9 mouse cellular contexts compared by ENCODE assay signal in the genomic region with DNA sequence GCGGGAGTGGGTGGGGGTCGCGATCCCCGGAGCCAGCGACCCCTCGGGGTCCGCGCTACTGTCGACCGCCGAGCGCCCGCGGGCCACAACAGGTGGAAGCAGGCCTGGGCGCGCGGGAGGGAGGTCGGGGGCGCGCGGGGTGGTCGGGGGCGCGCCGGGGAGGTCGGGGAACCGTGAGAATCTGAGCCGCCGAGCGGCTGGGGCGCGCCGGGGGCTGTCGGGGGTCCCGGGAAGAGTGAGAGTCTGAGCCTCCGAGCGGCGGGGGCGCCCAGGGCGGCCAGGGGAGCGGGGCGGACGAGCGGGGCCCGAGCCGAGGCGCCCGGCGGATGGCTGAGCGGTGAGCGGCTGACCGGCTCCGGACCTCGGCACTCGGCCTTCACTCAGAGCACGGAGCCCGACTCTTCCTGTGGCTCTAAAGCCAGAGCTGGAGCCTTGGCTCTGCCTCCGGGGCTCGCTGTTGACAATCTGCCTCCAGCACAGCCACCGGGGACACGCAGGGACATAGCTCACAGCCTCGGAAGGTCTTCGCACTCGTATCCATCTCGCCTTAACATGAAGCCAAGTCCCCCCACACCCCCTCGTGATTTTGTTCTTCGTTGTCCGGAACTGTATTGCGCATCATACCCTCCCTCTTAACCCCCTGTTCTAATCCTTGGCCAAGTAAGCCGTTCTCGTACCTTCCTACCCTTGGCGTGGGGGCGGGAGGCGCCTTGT. TPM values are rescaled to one million over a fixed set of nuclear protein-coding genes. Genes with fewer than 3 reads are reported as not detected.
A peak's percentile ranks its signal among the peaks of the same experiment; 100 is the strongest.
DNase-seq lines count a peak whose midpoint lies in the region; ATAC-seq and TF ChIP-seq lines count a peak whose summit lies in the region.
"Had no signal": no experiment of that assay in that cellular context is flagged by ENCODE, and none has a peak within 500 bp of the region (broad histone marks: within the 10 kb centered on the region; RNA-seq: fewer than 3 reads in every experiment).

No protein-coding gene starts in this region.

- DNase-seq in lung, adult 2 months = peak; percentile 63
- DNase-seq in lung, postnatal 25 days (ENCODE audit: low spot score) = no peak
- DNase-seq in embryonic facial prominence, embryonic 11.5 days (ENCODE audit: low spot score) = peak; percentile 46
- DNase-seq in heart, adult 18-20 months = peak; percentile 57 to 73
- peak; percentile 44 for DNase-seq in kidney, adult 11 months
- DNase-seq in midbrain, embryonic 14.5 days = peak; percentile 72
- DNase-seq in spleen, adult 2 months (ENCODE audit: low read depth in 1 of 2, low spot score in 2 of 2) = no peak

- TF ChIP-seq CTCF in lung, adult 2 months (IDR thresholded peaks at IDR 0.05; ENCODE audit: insufficient read depth, low read length) = no peak
- TF ChIP-seq CTCF in spleen, adult 2 months (IDR thresholded peaks at IDR 0.05; ENCODE audit: extremely low read depth, insufficient read depth, insufficient read length, insufficient replicate concordance) = 0 out of 2 replicates have a peak, but pooled peaks have one; percentile 2

- TF ChIP-seq POLR2A in lung, adult 2 months (IDR thresholded peaks at IDR 0.05; ENCODE audit: borderline replicate concordance, extremely low read depth, low read depth, low read length) = no peak
- TF ChIP-seq POLR2A in spleen, adult 2 months (IDR thresholded peaks at IDR 0.05; ENCODE audit: low read depth, low read length) = no peak

- no peaks in the 10 kb centered on the region for H3K36me3 ChIP-seq in embryonic facial prominence, embryonic 11.5 days (replicated peaks; ENCODE audit: control insufficient read depth, insufficient read depth, low read depth, low read length)
- no peaks in the 10 kb centered on the region for H3K36me3 ChIP-seq in limb, embryonic 13.5 days
- no peaks in the 10 kb centered on the region for H3K36me3 ChIP-seq in midbrain, embryonic 14.5 days (ENCODE audit: control insufficient read depth, insufficient read depth, low read length)
- H3K36me3 ChIP-seq in spleen, adult 2 months (ENCODE audit: control insufficient read depth, insufficient read depth, low read length) = no peaks in the 10 kb centered on the region

- peak overlapping the region; percentile 32; the same call in 1 of the 2 replicates for H3K27ac ChIP-seq in embryonic facial prominence, embryonic 11.5 days (replicated peaks; ENCODE audit: low read depth, low read length)
- no peak overlapping the region for H3K27ac ChIP-seq in limb, embryonic 13.5 days
- H3K27ac ChIP-seq in midbrain, embryonic 14.5 days (replicated peaks; ENCODE audit: low read depth, low read length) = no peak overlapping the region
- H3K27ac ChIP-seq in spleen, adult 2 months (ENCODE audit: insufficient read depth, low read length) = no peak overlapping the region

- under 1% methylated on average over 59 of the region's 74 CpGs for WGBS in lung, adult 2 months
- WGBS in embryonic facial prominence, embryonic 11.5 days = under 1% methylated on average over 56 of the region's 74 CpGs
- under 1% methylated on average over 59 of the region's 74 CpGs for WGBS in limb, embryonic 13.5 days
- 1% methylated on average over 65 of the region's 74 CpGs for WGBS in midbrain, embryonic 14.5 days
- WGBS in spleen, adult 2 months = under 1% methylated on average over 59 of the region's 74 CpGs

- ATAC-seq in embryonic facial prominence, embryonic 11.5 days (replicated peaks; ENCODE audit: insufficient number of reproducible peaks, low FRiP score, low TSS enrichment, low read depth) = peak; percentile 45
- peak; percentile 63 for ATAC-seq in limb, embryonic 13.5 days (ENCODE audit: low FRiP score, low read depth)
- ATAC-seq in midbrain, embryonic 14.5 days (ENCODE audit: low FRiP score, low TSS enrichment) = peak; percentile 75

- peaks cover 18% of the 10 kb centered on the region for H3K27me3 ChIP-seq in embryonic facial prominence, embryonic 11.5 days (ENCODE audit: control insufficient read depth, insufficient read depth, low read length)
- H3K27me3 ChIP-seq in limb, embryonic 13.5 days = peaks cover 50% of the 10 kb centered on the region
- H3K27me3 ChIP-seq in midbrain, embryonic 14.5 days (ENCODE audit: control insufficient read depth, insufficient read depth, low read length) = peaks cover 43% of the 10 kb centered on the region
- peaks cover 19% of the 10 kb centered on the region for H3K27me3 ChIP-seq in spleen, adult 2 months (ENCODE audit: control insufficient read depth, insufficient read depth, low read length)
- H3K27me3 ChIP-seq: CH12.LX had no signal

- H3K4me1 ChIP-seq in lung, adult 2 months (ENCODE audit: control insufficient read depth, insufficient read depth, low read length) = peaks cover 4% of the 10 kb centered on the region; the same call in 1 of the 2 replicates
- no peaks in the 10 kb centered on the region for H3K4me1 ChIP-seq in embryonic facial prominence, embryonic 11.5 days (ENCODE audit: control insufficient read depth, insufficient read depth, low read length)
- H3K4me1 ChIP-seq in limb, embryonic 13.5 days = peaks cover 13% of the 10 kb centered on the region
- H3K4me1 ChIP-seq in midbrain, embryonic 14.5 days (ENCODE audit: control insufficient read depth, insufficient read depth, low read length) = peaks cover 4% of the 10 kb centered on the region; the same call in 1 of the 2 replicates
- no peaks in the 10 kb centered on the region; the same call in none of the 2 replicates for H3K4me1 ChIP-seq in spleen, adult 2 months (ENCODE audit: control insufficient read depth, insufficient read depth, insufficient read length)

- H3K9me3 ChIP-seq in embryonic facial prominence, embryonic 11.5 days (replicated peaks; ENCODE audit: control insufficient read depth, low read length) = no peaks in the 10 kb centered on the region
- H3K9me3 ChIP-seq in limb, embryonic 13.5 days = no peaks in the 10 kb centered on the region
- no peaks in the 10 kb centered on the region for H3K9me3 ChIP-seq in midbrain, embryonic 14.5 days (ENCODE audit: control insufficient read depth, low read length)

- H3K9ac ChIP-seq in embryonic facial prominence, embryonic 11.5 days (replicated peaks; ENCODE audit: low read length) = peak overlapping the region; percentile 37
- H3K9ac ChIP-seq in limb, embryonic 13.5 days = peak overlapping the region; percentile 73
- peak overlapping the region; percentile 53 for H3K9ac ChIP-seq in midbrain, embryonic 14.5 days (replicated peaks; ENCODE audit: low read length)

- H3K4me2 ChIP-seq in embryonic facial prominence, embryonic 11.5 days (ENCODE audit: low read depth, low read length) = peak overlapping the region; percentile 95
- peak overlapping the region; percentile 96 for H3K4me2 ChIP-seq in limb, embryonic 13.5 days (replicated peaks)
- peak overlapping the region; percentile 92 for H3K4me2 ChIP-seq in midbrain, embryonic 14.5 days (ENCODE audit: low read length)

- H3K4me3 ChIP-seq in lung, adult 2 months (replicated peaks; ENCODE audit: extremely low read depth, low read depth, low read length) = peak overlapping the region; percentile 92
- peak overlapping the region; percentile 74 for H3K4me3 ChIP-seq in embryonic facial prominence, embryonic 11.5 days (ENCODE audit: low read depth, low read length)
- H3K4me3 ChIP-seq in limb, embryonic 13.5 days = peak overlapping the region; percentile 75
- peak overlapping the region; percentile 61 for H3K4me3 ChIP-seq in midbrain, embryonic 14.5 days (replicated peaks; ENCODE audit: low read depth, low read length)
- H3K4me3 ChIP-seq in spleen, adult 2 months (ENCODE audit: extremely low read depth, insufficient read depth, insufficient read length) = peak overlapping the region; percentile 48

RNA-seq across cellular contexts. Expression of a gene that starts 1.0 kb away (rescaled TPM):
- polyA plus RNA-seq in lung, adult 2 months (2012; rRNA removed) = 13.4 and 13.6 TPM in 2 replicates
- 4.8 and 5.7 TPM in 2 replicates for polyA plus RNA-seq in embryonic facial prominence, embryonic 11.5 days (2014; fragmentation: Nextera tagmentation; extraction: Ambion mirVana)
- total RNA-seq in heart, adult 18-20 months (2021) = 10 to 100 TPM; 11.2 to 20.6 TPM
- 4.8 and 5.2 TPM in 2 replicates for polyA plus RNA-seq in limb, embryonic 13.5 days (2015; fragmentation: Nextera tagmentation; extraction: Ambion mirVana)
- polyA plus RNA-seq in midbrain, embryonic 14.5 days (2014; fragmentation: Nextera tagmentation; extraction: Ambion mirVana) = 5.2 and 5.3 TPM in 2 replicates
- 1.3 and 1.8 TPM in 2 replicates for polyA plus RNA-seq in spleen, adult 2 months (2012; rRNA removed)

Comparison
In these comparisons a context has a peak if more than half of its experiments do, and no peak if none do; other contexts are left out.
1. DNase-seq: peak in lung, adult 2 months (single experiment), embryonic facial prominence, embryonic 11.5 days (single experiment), heart, adult 18-20 months (2 of 2), kidney, adult 11 months (single experiment) and midbrain, embryonic 14.5 days (single experiment); none in lung, postnatal 25 days (single experiment) and spleen, adult 2 months (0 of 2).
2. Peak in every context shown above with its lines, with median percentiles within 50 percentile points of each other: H3K4me3 ChIP-seq, ATAC-seq, H3K4me2 ChIP-seq and H3K9ac ChIP-seq.